Mouse (Mus musculus) erythroblast, embryonic 14.5 days (primary cell): ENCODE measurements around the gene Sept10.

Experiments used
- GATA1 ChIP-seq: IDR thresholded peaks from 2 replicates; pipeline ENCODE4 v1.6.1; 2012; ENCODE audit warnings: low read length, inconsistent platforms, mixed read lengths
- TAL1 ChIP-seq: IDR thresholded peaks from 3 replicates; pipeline ENCODE4 v1.6.1; 2012; ENCODE audit warnings: low read length, inconsistent platforms, mixed read lengths

DNA sequence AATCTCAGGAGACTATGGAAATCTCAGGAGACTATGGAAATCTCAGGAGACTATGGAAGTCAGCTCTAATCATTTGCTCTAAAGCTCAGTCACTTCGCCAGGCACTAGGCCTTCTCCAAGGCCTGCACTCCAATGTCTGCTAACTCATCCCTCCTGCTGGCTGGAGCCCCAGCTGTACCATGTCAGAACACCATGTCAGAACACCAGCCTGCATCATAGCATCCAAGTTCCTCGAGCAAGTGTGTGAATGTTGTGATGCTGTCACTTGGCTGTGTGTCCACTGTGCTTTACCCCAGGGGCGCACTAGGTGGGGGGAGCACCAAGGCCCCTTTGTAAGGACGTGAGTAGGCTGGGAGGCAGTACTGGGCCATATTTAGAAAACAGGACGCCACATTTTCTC, 104.1 kb downstream of the Sept10 start:
- TF ChIP-seq TAL1 (no peak), GATA1 (no peak)
